Mouse (Mus musculus) right cerebral cortex, adult 18-20 months (tissue): Measurements from ENCODE around the gene Mxi1.

Source experiments
- DNase-seq: peaks from one replicate; pipeline ENCODE4 v3.0.0; 2022; ENCODE audit warnings: mixed read lengths

Mxi1 gene

GRCm38 (mm10) chr19:53325578-53326295 lies 15.4 kb downstream of the Mxi1 start:
- DNase-seq, result peak; percentile 90

GRCm38 (mm10) chr19:53328116-53328515 lies 17.8 kb downstream of the Mxi1 start:
- no peak for DNase-seq

- DNase-seq, result peak; percentile 91
These were observed 19.1 kb downstream of the Mxi1 start for GRCm38 (mm10) chr19:53329221-53329991.

- peak; percentile 76 for DNase-seq
These were observed 19.7 kb downstream of the Mxi1 start for GRCm38 (mm10) chr19:53329992-53330381.

- no peak for DNase-seq
These were observed 21.7 kb downstream of the Mxi1 start for GRCm38 (mm10) chr19:53331882-53332500.

- DNase-seq, result no peak
These were observed 23.4 kb downstream of the Mxi1 start for GRCm38 (mm10) chr19:53333730-53334129.

GRCm38 (mm10) chr19:53335241-53335640 lies 24.9 kb downstream of the Mxi1 start:
- no peak for DNase-seq

GRCm38 (mm10) chr19:53340423-53340822 lies 30.1 kb downstream of the Mxi1 start:
- DNase-seq, result no peak

- DNase-seq, result no peak
These were observed 33.0 kb downstream of the Mxi1 start for GRCm38 (mm10) chr19:53343174-53343881.

GRCm38 (mm10) chr19:53344062-53344461 lies 33.7 kb downstream of the Mxi1 start:
- DNase-seq, result no peak

GRCm38 (mm10) chr19:53345766-53346165 lies 35.4 kb downstream of the Mxi1 start:
- DNase-seq, result no peak

- peak; percentile 83 for DNase-seq
These were observed 43.5 kb downstream of the Mxi1 start for GRCm38 (mm10) chr19:53353864-53354263.

- no peak for DNase-seq
These were observed 44.1 kb downstream of the Mxi1 start for GRCm38 (mm10) chr19:53354271-53355000.

GRCm38 (mm10) chr19:53355065-53355464 lies 44.7 kb downstream of the Mxi1 start:
- DNase-seq, result peak; percentile 72

GRCm38 (mm10) chr19:53359160-53360033 lies 49.1 kb downstream of the Mxi1 start:
- peak; percentile 55 for DNase-seq

- peak; percentile 55 for DNase-seq
These were observed 50.1 kb downstream of the Mxi1 start for GRCm38 (mm10) chr19:53360265-53360958.

GRCm38 (mm10) chr19:53362967-53363366 lies 52.6 kb downstream of the Mxi1 start:
- DNase-seq, result no peak

GRCm38 (mm10) chr19:53364551-53364950 lies 54.2 kb downstream of the Mxi1 start:
- DNase-seq, result no peak

- DNase-seq, result peak; percentile 80
These were observed 54.6 kb downstream of the Mxi1 start for GRCm38 (mm10) chr19:53364963-53365362.

GRCm38 (mm10) chr19:53366057-53366775 lies 55.9 kb downstream of the Mxi1 start:
- DNase-seq, result no peak
